Mouse (Mus musculus) adrenal gland, postnatal 36 days (tissue): ENCODE measurements around the gene Aco2. TPM values are rescaled to one million over a fixed set of nuclear protein-coding genes. Genes with fewer than 3 reads are reported as not detected.

Experiments used
- DNase-seq, 2 experiments: peaks; one replicate each; pipeline ENCODE4 v3.0.0; 2021; ENCODE audit warnings: mixed read lengths in 1 of 2
- total RNA-seq, 2 experiments: library from RNA; stranded (reverse); gene quantifications; 2 replicates each; pipeline ENCODE4 v1.2.3; 2021

Aco2 gene
- total RNA-seq, 2 experiments from 2014 or later: 823 to 866 TPM

- no peak for DNase-seq
Observed at GRCm38 (mm10) chr15:81920546-81921217, 48.6 kb downstream of the Aco2 start.

- no peak for DNase-seq
Observed at GRCm38 (mm10) chr15:81921255-81921654, 49.1 kb downstream of the Aco2 start.

- DNase-seq: no peak
Observed at GRCm38 (mm10) chr15:81924933-81925332, 52.8 kb downstream of the Aco2 start.

- DNase-seq: peak; percentile 96 to 99
Observed at GRCm38 (mm10) chr15:81925760-81926445, 53.8 kb downstream of the Aco2 start, which contains the start of gene Polr3h. Gene Polr3h, minus strand, starts transcription at chr15:81926240.

- no peak for DNase-seq
Observed at GRCm38 (mm10) chr15:81926446-81926822, 54.3 kb downstream of the Aco2 start.

GRCm38 (mm10) chr15:81927741-81928140 is 55.6 kb downstream of the Aco2 start:
- DNase-seq: peak; percentile 51 to 63

GRCm38 (mm10) chr15:81928277-81928676 is 56.2 kb downstream of the Aco2 start:
- peak; percentile 67 to 70 for DNase-seq

GRCm38 (mm10) chr15:81932951-81933470 is 60.9 kb downstream of the Aco2 start:
- DNase-seq: no peak

- DNase-seq: no peak
Observed at GRCm38 (mm10) chr15:81933986-81934385, 61.9 kb downstream of the Aco2 start.

GRCm38 (mm10) chr15:81935869-81936637 is 63.9 kb downstream of the Aco2 start:
- no peak for DNase-seq

- DNase-seq: peak; percentile 70 to 76
Observed at GRCm38 (mm10) chr15:81936679-81937078, 64.6 kb downstream of the Aco2 start, which contains the start of gene Csdc2. Gene Csdc2, plus strand, starts transcription at chr15:81936759.

- peak; percentile 58 to 78 for DNase-seq
Observed at GRCm38 (mm10) chr15:81937098-81937972, 65.2 kb downstream of the Aco2 start.

GRCm38 (mm10) chr15:81938246-81938645 is 66.1 kb downstream of the Aco2 start:
- peak; percentile 64 to 75 for DNase-seq

GRCm38 (mm10) chr15:81939157-81939715 is 67.1 kb downstream of the Aco2 start:
- DNase-seq: peak; percentile 55 to 69

GRCm38 (mm10) chr15:81939774-81940173 is 67.7 kb downstream of the Aco2 start:
- DNase-seq: peak in 1 of 2 experiments; percentile 47

- DNase-seq: no peak
Observed at GRCm38 (mm10) chr15:81940219-81940618, 68.1 kb downstream of the Aco2 start.

- no peak for DNase-seq
Observed at GRCm38 (mm10) chr15:81941010-81941409, 68.9 kb downstream of the Aco2 start.

- DNase-seq: no peak
Observed at GRCm38 (mm10) chr15:81943176-81943749, 71.2 kb downstream of the Aco2 start.

GRCm38 (mm10) chr15:81949076-81949475 is 77.0 kb downstream of the Aco2 start:
- no peak for DNase-seq

GRCm38 (mm10) chr15:81949476-81950131 is 77.5 kb downstream of the Aco2 start:
- no peak for DNase-seq
